Mouse (Mus musculus) neural tube, embryonic 11.5 days (tissue): ENCODE measurements around the gene Adgrl3. TPM values are rescaled to one million over a fixed set of nuclear protein-coding genes. Genes with fewer than 3 reads are reported as not detected.

ENCODE experiments used
- ATAC-seq: fragments of 200-750 bp; cut with Nextera tagmentation; 2 replicates; pipeline ENCODE4 v1.8.0; 2017; ENCODE audit warnings: moderate number of reproducible peaks, mild to moderate bottlenecking, moderate TSS enrichment, moderate library complexity; ENCODE audit not compliant: insufficient read depth, low FRiP score, low TSS enrichment
- DNase-seq: peaks from one replicate; pipeline ENCODE4 v3.0.0-alpha.2; 2015; ENCODE audit warnings: low spot score
- H3K27ac ChIP-seq: fragments of 300-500 bp; sonication (generic); 2 replicates; pipeline ENCODE4 v1.5.1; 2014; ENCODE audit warnings: low read depth, mild to moderate bottlenecking, low read length
- H3K27me3 ChIP-seq: fragments of 300-500 bp; sonication (generic); 2 replicates; pipeline ENCODE4 v1.6.1; 2014; ENCODE audit warnings: mild to moderate bottlenecking, low read length, mixed read lengths; ENCODE audit not compliant: control insufficient read depth, insufficient read depth
- H3K36me3 ChIP-seq: fragments of 300-500 bp; sonication (generic); 2 replicates; pipeline ENCODE4 v1.6.1; 2014; ENCODE audit warnings: mild to moderate bottlenecking, low read length, moderate library complexity, mixed read lengths; ENCODE audit not compliant: control insufficient read depth, insufficient read depth
- H3K4me1 ChIP-seq: fragments of 300-500 bp; sonication (generic); 2 replicates; pipeline ENCODE4 v1.6.1; 2014; ENCODE audit warnings: low read length, mixed read lengths; ENCODE audit not compliant: control insufficient read depth, insufficient read depth
- H3K4me2 ChIP-seq: fragments of 300-500 bp; sonication (generic); 2 replicates; pipeline ENCODE4 v1.6.1; 2014; ENCODE audit warnings: low read depth, mild to moderate bottlenecking, moderate library complexity
- H3K4me3 ChIP-seq: fragments of 300-500 bp; sonication (generic); 2 replicates; pipeline ENCODE4 v1.5.1; 2014; ENCODE audit warnings: low read depth, low read length
- H3K9ac ChIP-seq: fragments of 300-500 bp; sonication (generic); 2 replicates; pipeline ENCODE4 v1.6.1; 2014; ENCODE audit warnings: mild to moderate bottlenecking, low read length
- H3K9me3 ChIP-seq: fragments of 300-500 bp; sonication (generic); 2 replicates; pipeline ENCODE4 v1.6.1; 2016; ENCODE audit warnings: low read length; ENCODE audit not compliant: control insufficient read depth
- WGBS: fragments of 180-500 bp; shearing (Covaris S2); extraction: QIAGEN DNeasy Blood & Tissue Kit; methylation state at CpG from one replicate; pipeline ENCODE4 v1.1.7; 2014; 5-methylcytosine and 5-hydroxymethylcytosine counted together
- polyA plus RNA-seq: library from polyadenylated mRNA; unstranded; fragments of >200 nt; fragmentation: Nextera tagmentation; extraction: Ambion mirVana; gene quantifications from 2 replicates; pipeline ENCODE4 v1.2.1, GENCODE M21; 2014

Adgrl3 gene
- polyA plus RNA-seq, 1 experiment from 2014 or later = 25.0 TPM

- WGBS = 94% methylated on average over 2 of the region's 2 CpGs
- ATAC-seq = no peak
- Histone ChIP-seq H3K4me1 (no peaks in the 10 kb centered on the region), H3K4me2 (no peak overlapping the region), H3K27me3 (no peaks in the 10 kb centered on the region), H3K9me3 (no peaks in the 10 kb centered on the region), H3K9ac (no peak overlapping the region), H3K4me3 (no peak overlapping the region), H3K36me3 (no peaks in the 10 kb centered on the region), H3K27ac (no peak overlapping the region)
- no peak for DNase-seq
Observed at GRCm38 (mm10) chr5:81225486-81225885, 205.5 kb downstream of the Adgrl3 start.

DNA sequence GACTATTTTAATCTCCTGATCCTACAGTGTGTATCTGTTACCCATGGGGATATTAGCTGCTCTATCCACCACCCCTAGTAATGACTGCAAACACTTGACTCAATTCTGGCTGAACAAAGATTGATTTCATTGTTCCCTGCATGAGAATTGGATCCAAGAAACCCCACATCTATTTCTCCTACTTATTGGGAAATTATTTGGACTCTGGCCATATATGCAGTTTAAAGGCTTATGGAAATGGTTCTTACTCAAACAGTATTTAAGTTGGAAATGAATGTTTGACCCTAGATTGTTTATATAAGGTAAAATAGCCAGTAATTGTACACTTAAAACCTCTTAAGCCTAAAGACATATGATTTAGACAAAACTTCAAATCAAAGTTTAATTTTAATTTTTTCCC, 207.3 kb downstream of the Adgrl3 start:
- Histone ChIP-seq H3K4me2 (no peak overlapping the region), H3K27ac (no peak overlapping the region), H3K4me3 (no peak overlapping the region), H3K4me1 (no peaks in the 10 kb centered on the region), H3K27me3 (no peaks in the 10 kb centered on the region), H3K9ac (no peak overlapping the region), H3K36me3 (no peaks in the 10 kb centered on the region), H3K9me3 (no peaks in the 10 kb centered on the region)
- ATAC-seq (no peak), DNase-seq (no peak)

GRCm38 (mm10) chr5:81248724-81249123, 228.8 kb downstream of the Adgrl3 start:
- no peak for ATAC-seq
- 66% methylated on average over 5 of the region's 5 CpGs for WGBS

DNA sequence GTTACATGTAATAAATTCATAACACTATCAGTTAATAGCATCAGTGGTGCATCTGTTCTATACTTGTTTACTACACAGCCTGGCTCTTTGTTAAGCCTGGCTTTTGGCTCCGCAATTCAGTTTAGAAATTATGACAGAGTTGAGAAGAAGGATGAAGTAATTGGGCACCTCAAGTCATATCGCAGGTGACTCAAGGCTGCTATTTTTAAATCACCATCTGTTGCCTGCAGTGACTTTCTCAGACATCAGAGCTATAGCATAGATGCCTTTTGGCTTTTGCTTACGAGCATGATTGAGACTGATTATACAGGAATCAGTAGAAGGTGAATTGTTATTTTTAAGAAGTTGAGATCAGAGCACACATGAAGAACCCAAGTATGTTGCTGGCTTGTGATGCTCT, 236.2 kb downstream of the Adgrl3 start:
- Histone ChIP-seq H3K9me3 (no peaks in the 10 kb centered on the region), H3K4me1 (no peaks in the 10 kb centered on the region), H3K27ac (no peak overlapping the region), H3K4me2 (no peak overlapping the region), H3K9ac (no peak overlapping the region), H3K36me3 (no peaks in the 10 kb centered on the region), H3K4me3 (no peak overlapping the region), H3K27me3 (no peaks in the 10 kb centered on the region)
- ATAC-seq (no peak), DNase-seq (no peak)
- WGBS = 95% methylated on average over 3 of the region's 3 CpGs

More at GRCm38 (mm10) chr5:81248724-81249123, 228.8 kb downstream of the Adgrl3 start:
- Histone ChIP-seq H3K27me3 (no peaks in the 10 kb centered on the region), H3K9me3 (no peaks in the 10 kb centered on the region), H3K4me3 (no peak overlapping the region), H3K27ac (no peak overlapping the region), H3K36me3 (no peaks in the 10 kb centered on the region), H3K9ac (no peak overlapping the region), H3K4me1 (no peaks in the 10 kb centered on the region), H3K4me2 (no peak overlapping the region)
- no peak for DNase-seq

DNA sequence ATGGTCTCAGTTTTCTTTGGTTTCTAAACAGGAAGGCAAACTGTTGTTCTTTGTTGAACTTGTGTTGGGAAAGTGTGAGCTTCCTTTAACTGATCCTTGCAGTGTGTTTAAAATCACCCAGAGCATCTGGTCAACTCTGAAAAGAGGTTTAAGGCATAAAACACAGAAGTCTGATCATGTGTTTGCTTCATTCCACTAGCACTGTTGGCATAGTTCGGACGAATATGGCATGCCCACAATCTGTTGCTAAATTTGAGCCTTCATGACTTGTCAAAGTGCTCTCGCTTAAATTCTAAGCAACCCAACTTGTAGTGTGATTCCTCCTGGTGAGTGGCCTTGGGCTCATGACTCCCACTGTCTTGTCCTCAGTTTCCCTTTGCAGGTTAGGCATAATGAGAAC, 249.8 kb downstream of the Adgrl3 start:
- DNase-seq (no peak), ATAC-seq (no peak)
- Histone ChIP-seq H3K4me3 (no peak overlapping the region), H3K9me3 (no peaks in the 10 kb centered on the region), H3K36me3 (no peaks in the 10 kb centered on the region), H3K9ac (no peak overlapping the region), H3K27ac (no peak overlapping the region), H3K4me1 (no peaks in the 10 kb centered on the region), H3K27me3 (no peaks in the 10 kb centered on the region), H3K4me2 (no peak overlapping the region)
- 89% methylated on average over 3 of the region's 3 CpGs for WGBS

GRCm38 (mm10) chr5:81275346-81276047, 255.6 kb downstream of the Adgrl3 start:
- no peak overlapping the region for H3K9ac ChIP-seq
- no peak overlapping the region for H3K4me2 ChIP-seq
- H3K4me3 ChIP-seq = no peak overlapping the region
- H3K36me3 ChIP-seq = no peaks in the 10 kb centered on the region
- 74% methylated on average over 6 of the region's 6 CpGs for WGBS
- no peak for DNase-seq
- H3K4me1 ChIP-seq = no peaks in the 10 kb centered on the region
- no peaks in the 10 kb centered on the region for H3K9me3 ChIP-seq
- no peak overlapping the region for H3K27ac ChIP-seq
- no peaks in the 10 kb centered on the region for H3K27me3 ChIP-seq
- no peak for ATAC-seq

DNA sequence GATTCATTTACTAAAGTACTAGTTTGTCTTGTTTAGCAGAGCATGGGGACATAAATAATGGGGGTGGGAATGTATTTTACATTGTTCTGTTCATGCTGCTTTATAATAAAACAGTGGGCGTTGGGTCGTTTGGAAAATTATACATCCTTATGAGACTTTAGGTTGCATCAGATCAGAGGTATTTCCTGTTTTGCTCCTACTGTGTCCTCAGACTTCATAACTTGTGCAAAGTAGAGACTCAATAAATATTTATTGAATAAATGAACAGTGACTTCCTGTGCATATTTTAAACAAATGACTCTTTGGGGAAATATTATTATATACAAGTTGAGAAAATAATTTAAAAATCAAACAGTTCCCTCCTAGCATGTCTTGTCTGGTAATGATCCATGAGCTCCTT, 259.3 kb downstream of the Adgrl3 start:
- Histone ChIP-seq H3K27ac (no peak overlapping the region), H3K36me3 (no peaks in the 10 kb centered on the region), H3K4me2 (no peak overlapping the region), H3K9ac (no peak overlapping the region), H3K4me1 (no peaks in the 10 kb centered on the region), H3K27me3 (no peaks in the 10 kb centered on the region), H3K4me3 (no peak overlapping the region), H3K9me3 (no peaks in the 10 kb centered on the region)
- 75% methylated on average over 2 of the region's 2 CpGs for WGBS
- ATAC-seq = no peak
- DNase-seq = no peak

GRCm38 (mm10) chr5:81285643-81286042, 265.7 kb downstream of the Adgrl3 start:
- Histone ChIP-seq H3K27ac (no peak overlapping the region), H3K9me3 (no peaks in the 10 kb centered on the region), H3K4me3 (no peak overlapping the region), H3K27me3 (no peaks in the 10 kb centered on the region), H3K36me3 (no peaks in the 10 kb centered on the region), H3K4me1 (no peaks in the 10 kb centered on the region), H3K4me2 (no peak overlapping the region), H3K9ac (no peak overlapping the region)
- 53% methylated on average over 1 of the region's 1 CpGs for WGBS
- ATAC-seq = 0 out of 2 replicates have a peak, but pooled peaks have one; percentile 69
- no peak for DNase-seq

DNA sequence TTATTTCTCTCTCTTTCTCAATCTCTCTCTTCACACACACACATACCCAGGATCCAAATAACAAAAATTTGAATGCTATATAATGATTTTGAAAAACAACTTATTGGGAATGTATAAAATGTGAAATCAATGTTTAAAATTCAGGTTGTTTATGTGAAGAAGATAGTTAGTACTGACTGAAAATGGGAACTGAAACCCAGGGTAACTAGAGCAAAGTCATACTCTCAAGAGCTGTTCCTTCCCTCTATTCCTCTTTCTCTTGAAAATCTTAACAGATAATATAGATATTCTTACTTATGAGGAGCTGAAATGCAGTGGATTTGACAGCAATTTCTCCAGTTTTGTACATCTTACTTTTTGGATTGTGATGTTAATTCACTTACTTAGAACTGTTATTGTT, 281.9 kb downstream of the Adgrl3 start:
- no peak overlapping the region for H3K9ac ChIP-seq

More for the DNA sequence above, 281.9 kb downstream of the Adgrl3 start:
- no peak overlapping the region for H3K27ac ChIP-seq
- no peaks in the 10 kb centered on the region for H3K36me3 ChIP-seq
- ATAC-seq = no peak
- H3K4me3 ChIP-seq = no peak overlapping the region
- no peaks in the 10 kb centered on the region for H3K4me1 ChIP-seq
- H3K4me2 ChIP-seq = no peak overlapping the region
- no peaks in the 10 kb centered on the region for H3K27me3 ChIP-seq
- no peaks in the 10 kb centered on the region for H3K9me3 ChIP-seq
- DNase-seq = no peak
